Mouse (Mus musculus): ENCODE measurements at regions not wholly inside any gene's neighbourhood (a gene's known extent, or its start where the extent isn't known, plus 50 kb on each side); places are given as distances from the start of the nearest gene placed in this dataset.

DNA sequence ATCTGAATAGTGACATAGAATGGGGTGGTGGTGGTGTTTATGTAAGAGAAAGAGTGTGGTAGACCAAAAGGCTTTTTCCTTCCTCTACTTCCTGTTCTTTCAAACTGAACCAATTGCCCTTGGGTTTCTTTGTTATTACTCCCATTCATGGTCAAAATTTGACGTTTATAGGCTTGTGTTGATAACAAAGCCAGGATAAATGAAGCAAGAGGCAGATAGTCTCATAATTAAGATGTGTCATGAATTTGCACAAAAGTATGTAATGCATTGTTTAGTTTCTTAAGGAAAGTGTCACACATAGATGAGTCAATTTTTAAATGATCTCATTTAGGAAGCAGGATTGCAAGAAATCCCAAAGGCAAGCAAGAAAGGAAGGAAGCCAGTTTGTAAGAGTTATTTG, 73.9 kb upstream of the Rnd3 start:
- no peak for TF ChIP-seq POLR2A (IDR thresholded peaks at IDR 0.05; ENCODE audit: low read depth, low read length)
- TF ChIP-seq CTCF (IDR thresholded peaks at IDR 0.05; ENCODE audit: extremely low read depth, insufficient read length, insufficient replicate concordance, low read depth, low read length) = no peak
